Mouse (Mus musculus): ENCODE results near the gene 4930469K13Rik.

The 4930469K13Rik gene

DNA sequence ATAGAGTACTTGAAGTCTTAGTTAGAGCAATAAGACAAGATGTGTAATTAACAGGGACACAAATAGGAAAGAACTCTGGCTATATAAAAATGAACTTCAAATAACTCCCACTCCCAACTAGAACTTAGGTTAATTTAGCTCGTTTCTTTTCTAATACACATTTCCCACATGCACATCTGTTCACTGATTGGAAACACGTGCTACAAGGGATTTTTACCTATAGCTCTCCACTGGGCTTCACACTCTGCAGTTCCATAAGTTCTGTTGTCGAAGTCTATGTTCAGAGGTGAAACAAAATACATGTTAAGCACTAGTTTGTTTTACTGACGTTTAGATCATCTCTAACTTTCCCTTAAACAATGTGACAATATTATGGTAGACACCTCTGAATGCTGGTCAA is 118.2 kb downstream of the 4930469K13Rik start:
- DNase-seq (ENCODE audit: low spot score): no peak

DNA sequence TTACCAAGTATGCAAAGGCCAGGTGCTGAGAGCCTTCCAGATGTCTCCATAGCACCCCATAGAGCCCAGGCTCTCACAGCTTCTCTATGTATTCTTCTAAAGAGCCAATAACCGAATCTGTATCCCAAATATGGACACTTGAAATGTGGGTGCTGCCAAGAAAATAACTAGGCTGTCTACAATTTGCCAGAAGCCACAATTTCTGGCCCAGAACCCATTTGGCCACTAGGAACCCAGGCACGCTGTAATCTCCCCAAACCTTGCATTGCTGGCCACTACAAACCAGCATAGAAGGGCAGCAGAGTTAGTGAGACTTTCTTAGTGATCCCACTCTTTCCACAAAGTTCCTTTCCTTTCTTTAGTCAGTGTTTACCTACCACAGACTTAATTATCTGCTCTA is 123.2 kb downstream of the 4930469K13Rik start:
- no peak for DNase-seq (ENCODE audit: low spot score)

GRCm38 (mm10) chr11:33974341-33975040 is 123.9 kb downstream of the 4930469K13Rik start:
- DNase-seq (ENCODE audit: low spot score): no peak

GRCm38 (mm10) chr11:33972114-33972513 is 126.2 kb downstream of the 4930469K13Rik start:
- no peak for DNase-seq (ENCODE audit: low spot score)

GRCm38 (mm10) chr11:33969199-33969598 is 129.2 kb downstream of the 4930469K13Rik start:
- peak; percentile 23 for DNase-seq (ENCODE audit: low spot score)

- DNase-seq (ENCODE audit: low spot score): no peak
Measured at GRCm38 (mm10) chr11:33967708-33968107, 130.6 kb downstream of the 4930469K13Rik start.

- no peak for DNase-seq (ENCODE audit: low spot score)
Measured at GRCm38 (mm10) chr11:33965380-33965779, 133.0 kb downstream of the 4930469K13Rik start.

- no peak for DNase-seq (ENCODE audit: low spot score)
Measured at GRCm38 (mm10) chr11:33962688-33963407, 135.5 kb downstream of the 4930469K13Rik start, which contains the start of gene Kcnmb1. Kcnmb1 (plus strand) TSS chr11:33963013.

DNA sequence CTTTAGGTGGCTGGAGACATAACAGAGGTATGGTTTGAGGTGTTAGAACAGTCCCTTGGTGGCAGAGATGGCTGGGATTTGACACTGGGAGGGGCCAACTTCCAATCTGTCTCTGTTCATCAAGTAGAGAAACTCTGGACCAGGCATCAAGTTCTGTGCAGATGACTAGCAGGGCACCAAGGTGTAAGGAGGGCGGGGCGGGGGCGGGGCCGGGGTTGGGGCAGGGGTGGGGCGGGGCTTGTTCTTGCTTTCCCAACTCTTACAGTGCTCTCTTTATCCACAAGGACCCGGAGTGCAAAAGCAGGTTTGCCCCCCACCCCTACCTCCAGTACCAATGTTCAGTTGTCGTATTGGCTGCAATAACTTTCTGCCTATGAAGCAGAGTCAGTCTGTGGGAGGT is 136.2 kb downstream of the 4930469K13Rik start:
- no peak for DNase-seq (ENCODE audit: low spot score)

GRCm38 (mm10) chr11:33958713-33959112 is 139.6 kb downstream of the 4930469K13Rik start:
- no peak for DNase-seq (ENCODE audit: low spot score)

DNA sequence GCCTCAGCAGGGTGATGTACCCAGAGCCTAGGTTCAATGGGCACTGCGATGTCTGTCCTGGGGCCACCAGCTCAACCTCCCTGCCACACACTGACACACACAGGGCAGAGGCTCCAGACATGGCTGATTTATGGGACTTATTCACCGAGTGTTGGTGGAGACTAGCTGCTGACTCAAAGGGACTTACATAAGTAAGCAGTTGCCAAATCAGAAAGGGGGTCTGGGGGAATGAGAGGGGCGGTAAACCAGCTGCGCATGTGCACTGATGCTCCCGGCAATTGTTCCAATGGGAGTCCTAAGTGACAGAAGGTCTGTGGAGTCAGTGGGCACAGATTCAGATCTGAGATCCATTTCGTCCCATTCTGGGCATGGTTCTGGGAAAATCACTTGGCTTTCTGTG is 140.8 kb downstream of the 4930469K13Rik start:
- DNase-seq (ENCODE audit: low spot score): no peak

GRCm38 (mm10) chr11:33956623-33957022 is 141.7 kb downstream of the 4930469K13Rik start:
- DNase-seq (ENCODE audit: low spot score): no peak

- DNase-seq (ENCODE audit: low spot score): no peak
Measured at GRCm38 (mm10) chr11:33955982-33956381, 142.4 kb downstream of the 4930469K13Rik start.

GRCm38 (mm10) chr11:33951684-33952625 is 146.4 kb downstream of the 4930469K13Rik start:
- DNase-seq (ENCODE audit: low spot score): no peak

GRCm38 (mm10) chr11:33951155-33951554 is 147.2 kb downstream of the 4930469K13Rik start:
- no peak for DNase-seq (ENCODE audit: low spot score)

GRCm38 (mm10) chr11:33946501-33946900 is 151.9 kb downstream of the 4930469K13Rik start:
- DNase-seq (ENCODE audit: low spot score): no peak

GRCm38 (mm10) chr11:33944786-33945328 is 153.5 kb downstream of the 4930469K13Rik start:
- DNase-seq (ENCODE audit: low spot score): no peak

- DNase-seq (ENCODE audit: low spot score): no peak
Measured at GRCm38 (mm10) chr11:33944067-33944785, 154.1 kb downstream of the 4930469K13Rik start.

DNA sequence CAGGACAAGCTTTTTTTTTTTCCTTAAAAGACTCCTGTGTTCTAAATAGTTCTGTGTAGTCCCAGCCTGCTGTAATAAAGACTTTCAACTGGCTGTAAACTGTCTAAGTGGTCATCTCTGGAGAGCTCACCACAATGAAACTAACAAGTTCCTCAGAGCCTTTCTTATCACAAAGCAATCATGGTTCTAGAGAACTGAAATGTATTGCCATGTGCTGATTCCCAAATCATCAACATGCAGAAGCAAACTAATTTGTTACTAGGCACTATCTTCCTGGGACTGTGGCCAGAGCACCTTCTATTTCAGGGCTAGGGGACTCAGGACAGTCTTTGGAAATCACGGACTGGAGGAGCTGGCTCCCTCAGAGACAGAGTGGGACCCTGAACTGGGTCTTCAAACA is 154.8 kb downstream of the 4930469K13Rik start:
- no peak for DNase-seq (ENCODE audit: low spot score)

- no peak for DNase-seq (ENCODE audit: low spot score)
Measured at GRCm38 (mm10) chr11:33939456-33940113, 158.8 kb downstream of the 4930469K13Rik start.
